Mouse (Mus musculus): ENCODE measurements around the gene Arl11. TPM values are rescaled to one million over a fixed set of nuclear protein-coding genes. Genes with fewer than 3 reads are reported as not detected.

The Arl11 gene
- 1.7 and 3.5 TPM in 2 replicates for polyA plus RNA-seq (2015; fragmentation: Nextera tagmentation; extraction: Ambion mirVana)

GRCm38 (mm10) chr14:61309593-61309992, at the start of gene Arl11:
Gene Arl11, plus strand, starts transcription at chr14:61309753.

GRCm38 (mm10) chr14:61360131-61360980, 50.8 kb downstream of the Arl11 start, which contains the start of gene Ebpl:
Gene Ebpl, minus strand, starts transcription at chr14:61360439.

Other genes with a start within 250 kb of the Arl11 start
- gene Sacs, start 171.3 kb upstream of the Arl11 start, polyA plus RNA-seq (2015; fragmentation: Nextera tagmentation; extraction: Ambion mirVana) = 1.1 and 1.5 TPM in 2 replicates
- 0.87 TPM in 1 of 2 replicates, not detected in the other for gene Sgcg, start 51.3 kb upstream of the Arl11 start, polyA plus RNA-seq (2015; fragmentation: Nextera tagmentation; extraction: Ambion mirVana)
- 15.2 and 15.6 TPM in 2 replicates for gene Ebpl, start 50.7 kb downstream of the Arl11 start, polyA plus RNA-seq (2015; fragmentation: Nextera tagmentation; extraction: Ambion mirVana)
- 17.4 and 22.7 TPM in 2 replicates for gene Kpna3, start 130.1 kb downstream of the Arl11 start, polyA plus RNA-seq (2015; fragmentation: Nextera tagmentation; extraction: Ambion mirVana)
- gene Spryd7, start 247.1 kb downstream of the Arl11 start, polyA plus RNA-seq (2015; fragmentation: Nextera tagmentation; extraction: Ambion mirVana) = 29.9 and 31.7 TPM in 2 replicates

Measured in adrenal gland, postnatal 0 days (tissue).